In the genomic region with DNA sequence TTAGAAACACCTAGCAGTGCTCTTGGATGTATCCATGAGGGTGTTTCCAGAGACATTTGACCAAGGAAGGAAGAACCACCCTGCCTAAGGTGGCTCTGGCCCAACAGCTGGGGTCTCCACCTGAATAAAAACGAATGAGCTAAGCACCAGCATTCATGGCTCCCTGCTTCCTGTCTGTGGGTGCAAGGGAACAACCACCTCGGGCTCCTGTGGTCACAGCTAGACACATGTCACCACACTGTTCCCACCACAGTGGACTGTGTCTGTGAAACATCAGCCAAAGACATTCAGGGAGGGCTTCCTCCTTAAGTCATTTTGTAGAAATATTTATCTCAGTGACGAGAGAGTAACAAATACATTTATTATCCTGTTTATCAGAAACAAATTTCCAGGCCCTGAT, we compare ENCODE assay signal across 28 mouse cellular contexts.
"Had no signal": no experiment of that assay in that cellular context is flagged by ENCODE, and none has a peak within 500 bp of the region (broad histone marks: within the 10 kb centered on the region; RNA-seq: fewer than 3 reads in every experiment).

No protein-coding gene starts in this region.

- H3K4me2 ChIP-seq: heart, embryonic 11.5 days; heart, embryonic 13.5 days; heart, embryonic 15.5 days; hindbrain, embryonic 12.5 days; hindbrain, embryonic 14.5 days; intestine, embryonic 15.5 days; limb, embryonic 12.5 days; liver, embryonic 13.5 days; liver, embryonic 15.5 days had no signal

- H3K36me3 ChIP-seq: heart, embryonic 15.5 days; hindbrain, embryonic 10.5 days; hindbrain, embryonic 12.5 days; intestine, embryonic 15.5 days; limb, embryonic 10.5 days; limb, embryonic 12.5 days; liver, embryonic 13.5 days; liver, embryonic 15.5 days had no signal

- H3K27me3 ChIP-seq: heart, embryonic 13.5 days; heart, embryonic 15.5 days; hindbrain, embryonic 12.5 days; intestine, embryonic 15.5 days; limb, embryonic 12.5 days; liver, embryonic 13.5 days; liver, embryonic 15.5 days had no signal

- ATAC-seq: hindbrain, embryonic 16.5 days; inflammation-experienced regulatory T-cells, adult 6 months; intestine, embryonic 15.5 days; intestine, postnatal 0 days had no signal

- H3K9ac ChIP-seq: heart, embryonic 13.5 days; heart, embryonic 15.5 days; hindbrain, embryonic 12.5 days; hindbrain, embryonic 14.5 days; intestine, embryonic 15.5 days; limb, embryonic 12.5 days; liver, embryonic 13.5 days; liver, embryonic 15.5 days had no signal

- DNase-seq: gastrocnemius, adult 2 months; gastrocnemius, postnatal 10 days; gastrocnemius, postnatal 25 days; heart, adult 11 months; heart, adult 2 months; heart, postnatal 14 days; heart, postnatal 36 days; kidney, adult 18-20 months; kidney, adult 8-10 months; kidney, postnatal 10 days; kidney, postnatal 25 days; kidney, postnatal 4 days; liver, embryonic 13.5 days had no signal

- H3K27ac ChIP-seq: gastrocnemius, adult 2 months; heart, adult 2 months; heart, embryonic 13.5 days; heart, embryonic 15.5 days; hindbrain, embryonic 10.5 days; hindbrain, embryonic 12.5 days; hindbrain, embryonic 14.5 days; intestine, embryonic 15.5 days; layer of hippocampus, adult 2 months; left cerebral cortex, adult 2 months; limb, embryonic 10.5 days; limb, embryonic 12.5 days; liver, embryonic 13.5 days; liver, embryonic 15.5 days had no signal

- H3K4me1 ChIP-seq: intestine, embryonic 15.5 days; liver, embryonic 15.5 days had no signal

- H3K4me3 ChIP-seq: gastrocnemius, adult 2 months; heart, adult 2 months; heart, embryonic 13.5 days; heart, embryonic 15.5 days; hindbrain, embryonic 10.5 days; hindbrain, embryonic 12.5 days; intestine, embryonic 15.5 days; layer of hippocampus, adult 2 months; left cerebral cortex, adult 2 months; limb, embryonic 10.5 days; limb, embryonic 12.5 days; liver, embryonic 13.5 days; liver, embryonic 15.5 days had no signal

- H3K9me3 ChIP-seq: heart, embryonic 13.5 days; heart, embryonic 15.5 days; hindbrain, embryonic 10.5 days; hindbrain, embryonic 12.5 days; intestine, embryonic 15.5 days; limb, embryonic 10.5 days; limb, embryonic 12.5 days; liver, embryonic 13.5 days; liver, embryonic 15.5 days had no signal
